Mouse (Mus musculus) forebrain, embryonic 16.5 days (tissue): Measurements from ENCODE around the gene Det1. TPM values are rescaled to one million over a fixed set of nuclear protein-coding genes. Genes with fewer than 3 reads are reported as not detected.

Source experiments
- microRNA-seq: library from miRNA; unstranded; fragments of <30 nt; microRNA quantifications from one replicate; pipeline ENCODE4, GENCODE M21; 2017
- polyA plus RNA-seq: library from polyadenylated mRNA; unstranded; fragments of >200 nt; fragmentation: Nextera tagmentation; extraction: Ambion mirVana; gene quantifications from 2 replicates; pipeline ENCODE4 v1.2.1, GENCODE M21; 2015

The Det1 gene
- polyA plus RNA-seq, 1 experiment from 2014 or later = 16.3 TPM

Small RNA genes lying within 50 kb of the gene (microRNA-seq; reads per million reads assigned to microRNA genes)
- gene Mir7-2 = 389 reads per million, percentile 70 among the genes with 10 or more reads in this experiment

Other genes with a start within 250 kb of the Det1 start
- gene Ntrk3, start 109.3 kb downstream of the Det1 start, polyA plus RNA-seq = 36.0 and 37.4 TPM in 2 replicates
- gene Mrps11, start 64.1 kb downstream of the Det1 start, polyA plus RNA-seq = 72.7 and 73.7 TPM in 2 replicates
- 51.9 and 52.9 TPM in 2 replicates for gene Mrpl46, start 63.7 kb downstream of the Det1 start, polyA plus RNA-seq
- 60.1 and 65.6 TPM in 2 replicates for gene Aen, start 48.6 kb upstream of the Det1 start, polyA plus RNA-seq
- 2.0 TPM in 2 replicates for gene Isg20, start 66.2 kb upstream of the Det1 start, polyA plus RNA-seq
- 0.10 and 1.1 TPM in 2 replicates for gene Acan, start 206.2 kb upstream of the Det1 start, polyA plus RNA-seq